Mouse (Mus musculus): ENCODE data around the gene Wap.

- TF ChIP-seq CTCF (IDR thresholded peaks at IDR 0.05; ENCODE audit: extremely low read depth, insufficient read depth, insufficient read length, insufficient replicate concordance) (no peak), POLR2A (IDR thresholded peaks at IDR 0.05; ENCODE audit: low read depth, low read length) (no peak)
Measured at GRCm38 (mm10) chr11:6666634-6667033, 28.2 kb upstream of the Wap start.
